In genomic region chr17:34203444-34203843, GRCm38 (mm10) we compare ENCODE assay signal across 8 mouse cellular contexts. TPM values are rescaled to one million over a fixed set of nuclear protein-coding genes. Genes with fewer than 3 reads are reported as not detected.
DNase-seq lines count a peak whose midpoint lies in the region; ATAC-seq and TF ChIP-seq lines count a peak whose summit lies in the region.

Gene Tap2, plus strand, starts transcription at chr17:34203527.

- H3K36me3 ChIP-seq in heart, adult 2 months (ENCODE audit: control insufficient read depth, insufficient read depth, low read length) = peaks cover 5% of the 10 kb centered on the region; the same call in 1 of the 2 replicates
- H3K36me3 ChIP-seq in limb, embryonic 10.5 days = no peaks in the 10 kb centered on the region
- H3K36me3 ChIP-seq in neural tube, embryonic 15.5 days = no peaks in the 10 kb centered on the region

- peaks cover 10% of the 10 kb centered on the region for H3K4me1 ChIP-seq in lung, adult 2 months (ENCODE audit: control insufficient read depth, insufficient read depth, low read length)
- H3K4me1 ChIP-seq in heart, adult 2 months (ENCODE audit: control insufficient read depth, insufficient read depth, low read length) = peaks cover 5% of the 10 kb centered on the region
- H3K4me1 ChIP-seq in limb, embryonic 10.5 days = peaks cover 16% of the 10 kb centered on the region
- peaks cover 13% of the 10 kb centered on the region for H3K4me1 ChIP-seq in neural tube, embryonic 15.5 days

- H3K4me3 ChIP-seq in lung, adult 2 months (replicated peaks; ENCODE audit: extremely low read depth, low read depth, low read length) = peak within 1 kb of the TSS; percentile 95
- H3K4me3 ChIP-seq in heart, adult 2 months = peak within 1 kb of the TSS; percentile 65
- peak within 1 kb of the TSS; percentile 72 for H3K4me3 ChIP-seq in limb, embryonic 10.5 days
- peak within 1 kb of the TSS; percentile 59 for H3K4me3 ChIP-seq in neural tube, embryonic 15.5 days (replicated peaks)

- peak within 1 kb of the TSS; percentile 98 for H3K27ac ChIP-seq in heart, adult 2 months
- H3K27ac ChIP-seq in limb, embryonic 10.5 days = peak within 1 kb of the TSS; percentile 34; the same call in 1 of the 2 replicates
- no peak within 1 kb of the TSS for H3K27ac ChIP-seq in neural tube, embryonic 15.5 days (replicated peaks)

- no peak for TF ChIP-seq CTCF in lung, adult 2 months (IDR thresholded peaks at IDR 0.05; ENCODE audit: insufficient read depth, low read length)
- no peak for TF ChIP-seq CTCF in heart, adult 2 months (IDR thresholded peaks at IDR 0.05)

- no peaks in the 10 kb centered on the region for H3K9me3 ChIP-seq in limb, embryonic 10.5 days (replicated peaks)
- no peaks in the 10 kb centered on the region for H3K9me3 ChIP-seq in neural tube, embryonic 15.5 days (replicated peaks)

- peak within 1 kb of the TSS; percentile 81 for H3K4me2 ChIP-seq in neural tube, embryonic 15.5 days

- H3K9ac ChIP-seq in heart, adult 2 months (ENCODE audit: low read depth, low read length) = peak within 1 kb of the TSS; percentile 74
- peak within 1 kb of the TSS; percentile 51 for H3K9ac ChIP-seq in neural tube, embryonic 15.5 days (replicated peaks)

- TF ChIP-seq EP300 in heart, adult 2 months (IDR thresholded peaks at IDR 0.05; ENCODE audit: insufficient read depth, low read depth, low read length) = no peak

- no peak for DNase-seq in lung, adult 2 months
- no peak for DNase-seq in lung, postnatal 10 days
- no peak for DNase-seq in adrenal gland, adult 18-20 months (ENCODE audit: low spot score in 2 of 2)
- no peak for DNase-seq in heart, adult 2 months
- DNase-seq in limb, embryonic 10.5 days (ENCODE audit: low spot score) = no peak
- DNase-seq in cerebellum, postnatal 14 days = no peak
- no peak for DNase-seq in embryo, embryonic 10 days (ENCODE audit: low spot score)

- no peaks in the 10 kb centered on the region for H3K79me2 ChIP-seq in heart, adult 2 months (replicated peaks; ENCODE audit: control insufficient read depth, insufficient read depth, low read length)

- no peaks in the 10 kb centered on the region for H3K27me3 ChIP-seq in heart, adult 2 months (ENCODE audit: control insufficient read depth, insufficient read depth, low read length)
- H3K27me3 ChIP-seq in limb, embryonic 10.5 days (ENCODE audit: low read depth, poor library complexity, severe bottlenecking) = peaks cover 88% of the 10 kb centered on the region
- peaks cover 65% of the 10 kb centered on the region for H3K27me3 ChIP-seq in neural tube, embryonic 15.5 days (replicated peaks)

- ATAC-seq in neural tube, embryonic 15.5 days (ENCODE audit: low FRiP score) = no peak

- intact Hi-C loops in heart, adult 2 months (cut with DNase I) = no loop called here

- TF ChIP-seq POLR2A in lung, adult 2 months (IDR thresholded peaks at IDR 0.05; ENCODE audit: borderline replicate concordance, extremely low read depth, low read depth, low read length) = no peak
- no peak for TF ChIP-seq POLR2A in heart, adult 2 months (IDR thresholded peaks at IDR 0.05; ENCODE audit: insufficient read depth, low read depth, low read length)

- 73% methylated on average over 5 of the region's 5 CpGs for WGBS in lung, adult 2 months
- 67% methylated on average over 5 of the region's 5 CpGs for WGBS in heart, adult 2 months
- 73% methylated on average over 5 of the region's 5 CpGs for WGBS in limb, embryonic 10.5 days
- 70% methylated on average over 5 of the region's 5 CpGs for WGBS in neural tube, embryonic 15.5 days

RNA-seq across cellular contexts. Expression of gene Tap2, which starts in this region (rescaled TPM):
- 68.8 and 70.9 TPM in 2 replicates for polyA plus RNA-seq in lung, adult 2 months (2012; rRNA removed)
- 10 to 100 TPM; 51.6 to 60.9 TPM for total RNA-seq in adrenal gland, adult 18-20 months (2021)
- 10 to 100 TPM; 26.1 to 31.2 TPM for total RNA-seq in heart, adult 2 months (2021)
- polyA plus RNA-seq in heart, adult 2 months (2012; rRNA removed) = 25.0 and 26.5 TPM in 2 replicates
- 0.49 and 0.61 TPM in 2 replicates for polyA plus RNA-seq in limb, embryonic 10.5 days (2016; fragmentation: Nextera tagmentation; extraction: Ambion mirVana)
- 1.9 and 15.0 TPM in 2 replicates for polyA plus RNA-seq in neural tube, embryonic 15.5 days (2015; fragmentation: Nextera tagmentation; extraction: Ambion mirVana)
